Mouse (Mus musculus) macrophage (primary cell): Measurements from ENCODE around the gene Msi2. TPM values are rescaled to one million over a fixed set of nuclear protein-coding genes. Genes with fewer than 3 reads are reported as not detected.

ENCODE experiments used
- H3K27ac ChIP-seq: fragments of 350-480 bp; formaldehyde crosslinking; 2 replicates; pipeline ENCODE4 v1.9.0; 2021
- H3K36me3 ChIP-seq: fragments of 350-480 bp; formaldehyde crosslinking; 2 replicates; pipeline ENCODE4 v1.9.0; 2021; ENCODE audit errors: inconsistent target
- H3K4me3 ChIP-seq: fragments of 350-480 bp; formaldehyde crosslinking; 2 replicates; pipeline ENCODE4 v1.9.0; 2021; ENCODE audit errors: inconsistent target
- H3K79me2 ChIP-seq: fragments of 350-480 bp; formaldehyde crosslinking; 2 replicates; pipeline ENCODE4 v1.9.0; 2021; ENCODE audit errors: inconsistent target
- WGBS: methylation state at CpG from one replicate; pipeline ENCODE4 v1.1.7; 2026; ENCODE audit warnings: inconsistent platforms; ENCODE audit not compliant: missing documents; 5-methylcytosine and 5-hydroxymethylcytosine counted together
- polyA plus RNA-seq: library from polyadenylated mRNA; stranded (reverse); fragments of 250-400 nt; gene quantifications from 3 replicates; pipeline ENCODE4 v1.2.4, GENCODE M21; 2018; ENCODE audit warnings: inconsistent platforms

Msi2 gene
- polyA plus RNA-seq, 1 experiment from 2014 or later = 5.2 TPM

GRCm38 (mm10) chr11:88582021-88582707, 136.1 kb downstream of the Msi2 start:
- Histone ChIP-seq H3K4me3 (no peak overlapping the region), H3K27ac (no peak overlapping the region)
- WGBS = 59% methylated on average over 12 of the region's 13 CpGs

GRCm38 (mm10) chr11:88581375-88581774, 136.9 kb downstream of the Msi2 start:
- H3K4me3 ChIP-seq = no peak overlapping the region
- no peaks in the 10 kb centered on the region for H3K79me2 ChIP-seq
- H3K36me3 ChIP-seq = no peaks in the 10 kb centered on the region
- H3K27ac ChIP-seq = no peak overlapping the region
- 90% methylated on average over 7 of the region's 7 CpGs for WGBS

More at GRCm38 (mm10) chr11:88582021-88582707, 136.1 kb downstream of the Msi2 start:
- Histone ChIP-seq H3K79me2 (no peaks in the 10 kb centered on the region), H3K36me3 (no peaks in the 10 kb centered on the region)

GRCm38 (mm10) chr11:88578700-88579099, 139.6 kb downstream of the Msi2 start:
- no peak overlapping the region for H3K27ac ChIP-seq
- WGBS = 100% methylated on average over 2 of the region's 2 CpGs
- no peaks in the 10 kb centered on the region for H3K36me3 ChIP-seq
- no peaks in the 10 kb centered on the region for H3K79me2 ChIP-seq
- no peak overlapping the region for H3K4me3 ChIP-seq

- no peaks in the 10 kb centered on the region for H3K79me2 ChIP-seq
- no peaks in the 10 kb centered on the region for H3K36me3 ChIP-seq
- H3K4me3 ChIP-seq = no peak overlapping the region
- 56% methylated on average over 7 of the region's 7 CpGs for WGBS
- H3K27ac ChIP-seq = no peak overlapping the region
Measured at GRCm38 (mm10) chr11:88577076-88577475, 141.2 kb downstream of the Msi2 start.

GRCm38 (mm10) chr11:88576233-88576998, 141.9 kb downstream of the Msi2 start:
- no peaks in the 10 kb centered on the region for H3K79me2 ChIP-seq
- no peak overlapping the region for H3K4me3 ChIP-seq
- H3K36me3 ChIP-seq = no peaks in the 10 kb centered on the region
- whole genome bisulfite sequencing = 80% methylated on average over 7 of the region's 7 CpGs
- H3K27ac ChIP-seq = no peak overlapping the region

DNA sequence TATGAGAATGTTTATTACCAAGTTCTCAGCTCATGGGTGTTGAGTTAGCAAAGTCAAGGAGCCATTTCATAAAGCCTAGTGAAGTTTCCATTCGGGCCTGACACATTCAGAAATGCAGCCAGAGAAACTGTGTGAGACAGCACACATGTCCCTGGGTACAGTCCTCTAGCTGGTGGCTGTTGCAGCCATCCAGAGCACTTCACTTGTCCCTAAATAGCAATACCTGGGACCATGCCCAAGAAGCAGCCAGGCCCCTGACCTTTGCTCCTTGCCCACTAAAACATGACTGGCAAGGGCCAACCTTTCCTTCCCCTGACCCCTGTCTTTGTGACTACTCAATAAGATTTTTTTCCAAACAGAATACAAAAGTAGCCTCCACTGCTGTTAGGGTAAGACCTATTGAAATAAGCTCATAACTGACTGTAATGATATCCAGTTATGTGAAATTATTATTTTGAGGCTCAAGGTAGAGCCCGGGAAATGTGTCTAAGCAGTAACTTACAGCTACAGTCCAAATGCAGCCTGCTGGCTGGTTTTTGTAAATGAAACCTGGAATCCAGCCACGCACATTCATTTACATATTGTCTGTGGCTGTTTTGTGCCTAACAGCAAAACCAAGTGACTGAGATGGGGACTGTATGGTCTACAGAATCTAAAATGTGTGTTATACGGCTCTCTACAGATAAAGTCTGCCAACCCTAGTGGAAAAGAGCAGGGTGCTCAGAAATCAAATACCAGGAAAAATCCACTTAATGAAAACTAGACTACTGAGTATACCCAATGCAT, 143.5 kb downstream of the Msi2 start:
- no peaks in the 10 kb centered on the region for H3K79me2 ChIP-seq
- no peak overlapping the region for H3K4me3 ChIP-seq
- no peaks in the 10 kb centered on the region for H3K36me3 ChIP-seq
- WGBS = 73% methylated on average over 3 of the region's 4 CpGs
- no peak overlapping the region for H3K27ac ChIP-seq

DNA sequence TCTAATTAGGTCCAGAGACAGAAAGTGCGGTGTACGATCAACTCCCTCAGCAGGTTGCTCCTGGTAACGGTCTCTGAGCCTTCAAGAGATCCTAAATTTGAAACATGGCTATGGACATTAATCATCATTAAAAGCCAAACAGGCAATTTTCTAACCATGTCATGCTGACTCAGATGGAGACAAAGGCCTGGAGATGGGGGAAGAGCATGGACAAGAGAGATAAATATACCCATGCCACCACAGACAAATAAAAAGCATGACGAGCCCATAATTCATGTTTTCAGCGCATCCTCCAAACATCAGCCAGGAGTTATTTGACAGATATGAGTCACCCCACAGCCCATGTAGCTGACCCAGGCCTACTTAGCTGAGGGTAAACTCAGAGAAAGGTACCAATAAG, 145.3 kb downstream of the Msi2 start:
- H3K27ac ChIP-seq = no peak overlapping the region
- no peaks in the 10 kb centered on the region for H3K36me3 ChIP-seq
- no peaks in the 10 kb centered on the region for H3K79me2 ChIP-seq
- no peak overlapping the region for H3K4me3 ChIP-seq
- 92% methylated on average over 5 of the region's 5 CpGs for WGBS

- H3K27ac ChIP-seq = no peak overlapping the region
- no peak overlapping the region for H3K4me3 ChIP-seq
- H3K36me3 ChIP-seq = no peaks in the 10 kb centered on the region
- no peaks in the 10 kb centered on the region for H3K79me2 ChIP-seq
- WGBS = 98% methylated on average over 10 of the region's 11 CpGs
Measured at GRCm38 (mm10) chr11:88572461-88572860, 145.9 kb downstream of the Msi2 start.

- Histone ChIP-seq H3K36me3 (no peaks in the 10 kb centered on the region), H3K27ac (no peak overlapping the region), H3K4me3 (no peak overlapping the region), H3K79me2 (no peaks in the 10 kb centered on the region)
- WGBS = 95% methylated on average over 6 of the region's 6 CpGs
Measured at GRCm38 (mm10) chr11:88570715-88571202, 147.6 kb downstream of the Msi2 start.

GRCm38 (mm10) chr11:88566613-88567606, 151.4 kb downstream of the Msi2 start:
- Histone ChIP-seq H3K4me3 (no peak overlapping the region), H3K79me2 (no peaks in the 10 kb centered on the region), H3K36me3 (no peaks in the 10 kb centered on the region), H3K27ac (no peak overlapping the region)
- WGBS = 90% methylated on average over 20 of the region's 20 CpGs

DNA sequence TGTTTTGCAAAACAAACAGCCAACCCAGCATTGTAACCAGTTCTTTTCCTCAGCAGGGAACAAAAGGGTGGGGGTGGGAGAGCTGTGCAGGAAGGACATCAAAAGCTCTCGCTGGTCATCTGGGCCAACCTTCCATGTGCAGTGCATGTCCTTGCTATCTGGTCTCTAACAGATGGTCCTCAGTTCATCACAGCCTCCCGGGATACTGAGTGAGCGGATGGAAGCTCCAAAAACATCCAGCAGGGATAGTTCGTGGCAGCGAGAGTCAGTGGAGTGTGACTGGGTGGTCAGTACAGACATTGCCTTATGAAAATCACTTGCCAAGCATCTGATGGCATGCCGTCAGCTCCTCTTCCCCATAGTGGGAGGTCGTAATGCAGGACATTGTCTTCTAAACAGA, 153.5 kb downstream of the Msi2 start:
- no peaks in the 10 kb centered on the region for H3K36me3 ChIP-seq
- H3K79me2 ChIP-seq = no peaks in the 10 kb centered on the region
- WGBS = 94% methylated on average over 7 of the region's 7 CpGs
- no peak overlapping the region for H3K4me3 ChIP-seq
- H3K27ac ChIP-seq = no peak overlapping the region

GRCm38 (mm10) chr11:88564363-88564762, 153.9 kb downstream of the Msi2 start:
- Histone ChIP-seq H3K27ac (no peak overlapping the region), H3K4me3 (no peak overlapping the region), H3K36me3 (no peaks in the 10 kb centered on the region), H3K79me2 (no peaks in the 10 kb centered on the region)
- WGBS = 92% methylated on average over 5 of the region's 5 CpGs

GRCm38 (mm10) chr11:88561191-88561590, 157.1 kb downstream of the Msi2 start:
- WGBS = 91% methylated on average over 6 of the region's 6 CpGs
- H3K36me3 ChIP-seq = no peaks in the 10 kb centered on the region
- H3K4me3 ChIP-seq = no peak overlapping the region
- no peak overlapping the region for H3K27ac ChIP-seq
- no peaks in the 10 kb centered on the region for H3K79me2 ChIP-seq

- Histone ChIP-seq H3K27ac (no peak overlapping the region), H3K79me2 (no peaks in the 10 kb centered on the region), H3K4me3 (no peak overlapping the region), H3K36me3 (no peaks in the 10 kb centered on the region)
- 98% methylated on average over 9 of the region's 9 CpGs for WGBS
Measured at GRCm38 (mm10) chr11:88560634-88561033, 157.7 kb downstream of the Msi2 start.
